Mouse (Mus musculus) ES-E14 (cell line): ENCODE results near the gene Gcn1l1.

Source experiments
- CHD2 ChIP-seq: IDR thresholded peaks from 2 replicates; pipeline ENCODE4 v1.6.1; 2014; ENCODE audit warnings: mild to moderate bottlenecking, low read depth, low read length, inconsistent platforms
- HCFC1 ChIP-seq: IDR thresholded peaks from 2 replicates; pipeline ENCODE4 v1.6.1; 2012; ENCODE audit warnings: low read length, inconsistent platforms, borderline replicate concordance; ENCODE audit not compliant: insufficient read depth
- MAFK ChIP-seq: IDR thresholded peaks from 2 replicates; pipeline ENCODE4 v1.6.1; 2014; ENCODE audit warnings: mild to moderate bottlenecking, low read depth, low read length, inconsistent platforms; ENCODE audit not compliant: insufficient read depth
- ZNF384 ChIP-seq: IDR thresholded peaks from 2 replicates; pipeline ENCODE4 v1.6.1; 2012; ENCODE audit warnings: low read depth, low read length, inconsistent platforms

GRCm38 (mm10) chr5:115611566-115611965 is 46.5 kb downstream of the Gcn1l1 start:
- TF ChIP-seq HCFC1 (no peak), CHD2 (no peak), MAFK (no peak), ZNF384 (no peak)
